Mouse (Mus musculus): ENCODE measurements around the gene Chit1.

Chit1 gene

GRCm38 (mm10) chr1:134099516-134100235 is 11.4 kb upstream of the Chit1 start:
- no peak for DNase-seq

GRCm38 (mm10) chr1:134100401-134100800 is 10.6 kb upstream of the Chit1 start:
- no peak for DNase-seq

- no peak for DNase-seq
Observed at GRCm38 (mm10) chr1:134100928-134101327, 10.1 kb upstream of the Chit1 start.

- DNase-seq, result no peak
Observed at GRCm38 (mm10) chr1:134101593-134101992, 9.4 kb upstream of the Chit1 start.

- DNase-seq, result peak; percentile 34
Observed at GRCm38 (mm10) chr1:134103861-134104260, 7.2 kb upstream of the Chit1 start.

- DNase-seq, result no peak
Observed at GRCm38 (mm10) chr1:134105043-134105763, 5.8 kb upstream of the Chit1 start.

GRCm38 (mm10) chr1:134105764-134106430 is 5.1 kb upstream of the Chit1 start:
- DNase-seq, result no peak

GRCm38 (mm10) chr1:134106719-134107118 is 4.3 kb upstream of the Chit1 start:
- peak; percentile 79 for DNase-seq

- DNase-seq, result no peak
Observed at GRCm38 (mm10) chr1:134107777-134108176, 3.3 kb upstream of the Chit1 start.

- no peak for DNase-seq
Observed at GRCm38 (mm10) chr1:134110015-134110414, 1.0 kb upstream of the Chit1 start.

GRCm38 (mm10) chr1:134110449-134110848 is 593 bp upstream of the Chit1 start:
- DNase-seq, result no peak

GRCm38 (mm10) chr1:134113560-134113959 is 2.5 kb downstream of the Chit1 start:
- DNase-seq, result no peak

- DNase-seq, result no peak
Observed at GRCm38 (mm10) chr1:134114018-134114417, 3.0 kb downstream of the Chit1 start.

GRCm38 (mm10) chr1:134114730-134115129 is 3.7 kb downstream of the Chit1 start:
- no peak for DNase-seq

GRCm38 (mm10) chr1:134115424-134115823 is 4.4 kb downstream of the Chit1 start:
- no peak for DNase-seq

- DNase-seq, result no peak
Observed at GRCm38 (mm10) chr1:134117110-134117509, 6.1 kb downstream of the Chit1 start.

GRCm38 (mm10) chr1:134120179-134120578 is 9.1 kb downstream of the Chit1 start:
- peak; percentile 93 for DNase-seq

- DNase-seq, result peak; percentile 40
Observed at GRCm38 (mm10) chr1:134122195-134122594, 11.2 kb downstream of the Chit1 start.

- DNase-seq, result no peak
Observed at GRCm38 (mm10) chr1:134133316-134133715, 22.3 kb downstream of the Chit1 start.

- DNase-seq, result no peak
Observed at GRCm38 (mm10) chr1:134136351-134136750, 25.3 kb downstream of the Chit1 start.

- DNase-seq, result no peak
Observed at GRCm38 (mm10) chr1:134138424-134138823, 27.4 kb downstream of the Chit1 start.

- DNase-seq, result no peak
Observed at GRCm38 (mm10) chr1:134142363-134142794, 31.3 kb downstream of the Chit1 start.

- DNase-seq, result no peak
Observed at GRCm38 (mm10) chr1:134146066-134146465, 35.0 kb downstream of the Chit1 start.

GRCm38 (mm10) chr1:134150076-134150475 is 39.0 kb downstream of the Chit1 start:
- DNase-seq, result no peak

Data from lung, postnatal 14 days (tissue).